Mouse (Mus musculus) heart, postnatal 25 days (tissue): ENCODE measurements around the gene Man2b2. TPM values are rescaled to one million over a fixed set of nuclear protein-coding genes. Genes with fewer than 3 reads are reported as not detected.
"Not testable (repeated sequence)": the region's sequence is repeated elsewhere in the genome, so short reads cannot be mapped to it uniquely, and the experiment has no call there.

Experiments used
- DNase-seq: peaks from one replicate; pipeline ENCODE4 v3.0.0; 2022; ENCODE audit warnings: low spot score
- intact Hi-C: fragments of 180-260 bp; cut with DNase I; formaldehyde crosslinking; loops from one replicate; pipeline ENCODE4 v1.15.1; 2025
- total RNA-seq, 2 experiments: library from RNA; stranded (reverse); gene quantifications; 2 replicates each; pipeline ENCODE4 v1.2.3; 2021

Man2b2 gene
- total RNA-seq, 2 experiments from 2014 or later: 14.3 to 14.6 TPM

GRCm38 (mm10) chr5:36839032-36839431 lies 8.6 kb upstream of the Man2b2 start:
- DNase-seq: no peak
- intact Hi-C loops: loop anchor here (5.0 kb wide), 1 partner anchor 163 kb away; no protein-coding TSS in a partner anchor

DNA sequence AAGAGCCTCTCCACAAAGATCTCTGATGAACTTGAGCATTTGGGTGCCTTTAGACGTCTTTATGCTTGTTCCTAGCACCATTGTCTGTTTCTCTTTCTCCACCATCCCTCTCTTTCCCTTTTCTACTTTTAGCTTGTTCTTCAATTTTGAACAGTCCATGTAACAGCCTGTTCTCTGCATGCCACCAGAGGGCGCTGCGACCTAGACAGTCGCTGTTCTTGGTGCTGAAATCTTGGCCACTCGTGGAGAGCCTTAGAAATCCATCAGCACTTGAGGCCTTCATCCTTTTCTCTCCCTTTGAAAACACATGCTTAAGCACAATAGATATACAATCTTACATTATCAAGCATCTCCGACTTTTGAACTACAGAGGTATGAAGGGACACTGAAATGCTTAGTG lies 5.5 kb upstream of the Man2b2 start:
- no peak for DNase-seq
- intact Hi-C loops: loop anchor here (2.0 to 5.0 kb wide), 2 partner anchors 87 to 166 kb away; no protein-coding TSS in a partner anchor

DNA sequence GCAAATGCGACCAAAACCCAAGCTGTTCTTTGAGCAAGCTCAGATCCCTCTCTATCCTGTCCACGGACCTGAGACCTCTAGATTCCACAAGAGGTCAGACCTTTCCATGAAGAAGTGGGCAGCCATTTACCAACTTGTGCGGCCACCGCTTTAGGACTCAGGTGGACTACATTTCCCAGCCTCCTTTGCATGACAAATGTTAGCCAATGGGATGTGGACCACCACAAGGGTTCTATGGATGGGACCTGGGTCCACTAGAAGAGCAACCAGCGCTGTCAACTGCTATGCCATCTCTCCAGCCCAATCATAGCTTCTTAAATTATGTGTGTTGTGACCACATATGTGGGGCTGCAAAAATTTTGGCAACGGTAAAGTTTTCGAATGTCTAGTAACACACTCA lies 819 bp upstream of the Man2b2 start:
- intact Hi-C loops: no loop called here
- DNase-seq: no peak

- intact Hi-C loops: no loop called here
- no peak for DNase-seq
These were observed 1.4 kb downstream of the Man2b2 start for GRCm38 (mm10) chr5:36829098-36829497.

- DNase-seq: no peak
- intact Hi-C loops: no loop called here
These were observed 7.5 kb downstream of the Man2b2 start for GRCm38 (mm10) chr5:36822907-36823306.

DNA sequence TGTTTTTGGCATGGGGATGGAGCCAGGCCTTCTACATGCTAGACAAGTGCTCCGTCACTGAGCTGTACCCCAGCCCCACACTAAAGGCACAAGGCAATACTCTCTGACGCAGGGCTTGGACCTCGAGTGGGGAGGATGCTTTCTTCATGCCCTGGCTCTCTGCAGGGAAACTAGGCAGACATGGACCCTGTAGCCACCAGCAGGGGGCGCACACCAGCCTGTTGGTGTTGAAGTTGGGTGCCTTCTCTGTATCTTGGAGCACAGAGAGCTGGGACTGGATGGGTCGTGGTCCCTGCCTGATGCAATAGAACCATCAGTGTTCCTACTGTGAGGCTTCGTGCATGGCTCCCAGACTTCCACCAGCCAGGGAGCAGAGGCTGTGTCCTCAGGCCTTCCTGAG lies 10.3 kb downstream of the Man2b2 start:
- no peak for DNase-seq
- intact Hi-C loops: no loop called here

DNA sequence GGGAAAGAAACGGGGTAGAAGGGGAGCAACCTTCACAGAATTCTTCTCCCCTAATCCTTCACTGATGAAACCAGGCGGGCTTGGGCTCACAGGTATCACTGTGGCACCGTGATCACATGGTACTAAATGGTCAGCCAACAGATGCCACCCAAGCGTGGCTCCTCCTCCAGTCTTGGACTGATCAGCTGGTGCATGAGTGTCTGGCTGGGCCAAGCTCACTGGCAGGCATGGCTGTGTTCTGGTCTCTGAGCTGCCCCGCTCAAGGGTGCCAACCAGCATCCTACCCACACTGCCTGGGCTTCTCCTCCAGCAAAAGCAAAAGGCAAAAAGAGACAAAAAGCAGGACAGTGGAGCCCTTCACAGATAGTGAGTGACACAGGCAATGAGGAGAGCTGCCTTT lies 10.7 kb downstream of the Man2b2 start:
- intact Hi-C loops: no loop called here
- no peak for DNase-seq

- intact Hi-C loops: no loop called here
These were observed 12.7 kb downstream of the Man2b2 start for GRCm38 (mm10) chr5:36817738-36818137.

GRCm38 (mm10) chr5:36814554-36814953 lies 15.9 kb downstream of the Man2b2 start:
- intact Hi-C loops: no loop called here
- no peak for DNase-seq

More at GRCm38 (mm10) chr5:36817738-36818137, 12.7 kb downstream of the Man2b2 start:
- DNase-seq: no peak

- intact Hi-C loops: no loop called here
- no peak for DNase-seq
These were observed 19.0 kb downstream of the Man2b2 start for GRCm38 (mm10) chr5:36811413-36811812.

DNA sequence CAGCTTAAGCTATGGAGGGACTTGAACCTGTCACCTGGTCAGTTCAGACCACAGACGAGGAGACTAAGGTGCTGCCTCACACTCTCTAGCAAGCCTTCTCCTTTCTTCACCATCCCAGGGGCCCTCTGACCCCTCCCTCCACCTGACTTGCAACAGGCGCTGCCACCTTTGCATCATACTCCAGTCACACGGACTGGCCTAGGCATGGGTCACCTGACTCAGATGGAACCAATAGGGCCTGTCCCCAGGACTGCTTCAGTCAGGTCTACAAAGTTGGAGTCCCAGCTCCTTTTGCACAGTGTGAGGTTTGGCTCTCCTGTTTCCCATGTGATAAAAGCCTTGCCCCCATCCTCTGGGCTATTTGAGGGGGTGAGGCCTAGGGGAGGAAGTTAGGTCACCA lies 19.8 kb downstream of the Man2b2 start:
- intact Hi-C loops: no loop called here
- DNase-seq: no peak

GRCm38 (mm10) chr5:36809123-36809522 lies 21.3 kb downstream of the Man2b2 start:
- DNase-seq: no peak
- intact Hi-C loops: no loop called here

GRCm38 (mm10) chr5:36807106-36807505 lies 23.3 kb downstream of the Man2b2 start:
- DNase-seq: no peak
- intact Hi-C loops: no loop called here

DNA sequence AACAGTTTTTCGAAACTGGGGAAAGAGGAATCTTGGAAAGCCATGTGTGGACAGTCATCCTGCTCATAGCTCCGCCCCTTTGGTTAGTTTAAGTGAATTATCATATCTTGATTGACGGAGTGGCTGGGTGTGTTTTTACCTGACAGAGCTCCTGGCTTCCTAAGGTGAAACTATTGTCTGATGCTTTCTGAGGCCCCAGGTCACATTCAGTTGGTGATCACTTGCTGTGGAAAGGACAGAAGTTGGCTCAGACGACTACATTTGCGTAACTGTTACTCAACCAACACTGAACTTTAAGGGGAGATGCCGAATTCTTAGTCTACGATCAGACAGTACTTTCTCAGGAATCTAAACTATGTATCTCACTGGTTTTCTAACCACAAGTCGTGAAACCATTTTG lies 33.2 kb downstream of the Man2b2 start:
- no peak for DNase-seq
- intact Hi-C loops: no loop called here

GRCm38 (mm10) chr5:36796296-36797014 lies 34.0 kb downstream of the Man2b2 start, which contains the start of gene Mrfap1:
Gene Mrfap1 (minus strand): TSS chr5:36796772.
- intact Hi-C loops: not testable (repeated sequence)
- peak; percentile 88 for DNase-seq

- peak; percentile 63 for DNase-seq
- intact Hi-C loops: not testable (repeated sequence)
These were observed 34.7 kb downstream of the Man2b2 start for GRCm38 (mm10) chr5:36795647-36796295.

DNA sequence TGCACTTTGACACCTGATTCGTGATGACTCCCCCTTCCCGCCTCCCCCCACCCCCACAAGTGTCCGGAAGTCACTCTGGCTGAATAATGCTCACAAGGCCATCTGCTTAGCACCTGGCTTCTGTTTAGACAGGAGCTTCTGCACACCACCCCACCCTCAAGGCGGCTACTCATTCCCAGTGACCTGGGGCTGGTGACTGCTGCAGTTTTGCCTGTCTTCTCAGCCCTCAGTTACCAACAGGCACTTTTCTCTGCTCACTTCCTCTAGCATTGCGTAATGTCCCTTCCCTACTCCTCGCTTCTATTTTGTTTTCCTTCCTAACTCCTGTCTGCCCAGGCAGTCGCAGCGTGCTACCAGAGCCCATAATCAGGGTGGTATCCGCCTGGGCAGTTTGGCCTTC lies 38.6 kb downstream of the Man2b2 start:
- intact Hi-C loops: loop anchor here (2.0 kb wide), 1 partner anchor 43 kb away; the partner anchor contains the start of gene Bloc1s4

GRCm38 (mm10) chr5:36786052-36786451 lies 44.4 kb downstream of the Man2b2 start:
- intact Hi-C loops: no loop called here
- no peak for DNase-seq

More for the DNA sequence above, 38.6 kb downstream of the Man2b2 start:
- DNase-seq: no peak

DNA sequence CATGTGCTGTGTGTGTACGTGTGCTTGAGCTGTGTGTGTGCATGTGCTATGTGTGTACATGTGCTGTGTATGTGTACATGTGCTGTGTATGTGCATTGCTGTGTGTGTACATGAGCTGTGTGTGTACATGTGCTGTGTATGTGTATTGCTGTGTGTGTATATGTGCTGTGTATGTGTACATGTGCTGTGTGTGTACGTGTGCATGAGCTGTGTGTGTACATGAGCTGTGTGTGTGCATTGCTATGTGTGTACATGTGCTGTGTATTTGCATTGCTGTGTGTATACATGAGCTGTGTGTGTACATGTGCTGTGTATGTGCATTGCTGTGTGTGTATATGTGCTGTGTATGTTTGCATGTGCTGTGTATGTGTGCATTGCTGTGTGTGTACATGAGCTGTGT lies 50.9 kb downstream of the Man2b2 start:
- intact Hi-C loops: no loop called here
- no peak for DNase-seq

DNA sequence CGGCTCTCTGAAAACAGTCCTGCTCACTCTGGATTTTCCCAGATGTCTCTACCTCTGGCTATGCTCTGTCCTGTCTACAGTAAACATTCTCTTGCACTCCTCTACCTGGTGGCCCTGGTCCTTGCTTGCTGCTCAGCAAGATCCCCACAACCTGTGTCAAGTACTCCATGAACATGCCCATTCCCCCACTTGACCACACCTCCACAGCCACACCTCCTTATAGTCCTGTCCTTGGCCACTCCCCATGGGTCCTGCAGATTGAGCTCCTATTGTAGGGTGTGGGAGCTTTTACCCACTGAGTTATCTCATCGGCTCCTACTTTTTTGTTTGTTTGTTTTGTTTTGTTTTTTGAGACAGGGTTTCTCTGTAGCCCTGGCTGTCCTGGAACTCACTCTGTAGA lies 51.6 kb downstream of the Man2b2 start:
- intact Hi-C loops: no loop called here
- DNase-seq: no peak

DNA sequence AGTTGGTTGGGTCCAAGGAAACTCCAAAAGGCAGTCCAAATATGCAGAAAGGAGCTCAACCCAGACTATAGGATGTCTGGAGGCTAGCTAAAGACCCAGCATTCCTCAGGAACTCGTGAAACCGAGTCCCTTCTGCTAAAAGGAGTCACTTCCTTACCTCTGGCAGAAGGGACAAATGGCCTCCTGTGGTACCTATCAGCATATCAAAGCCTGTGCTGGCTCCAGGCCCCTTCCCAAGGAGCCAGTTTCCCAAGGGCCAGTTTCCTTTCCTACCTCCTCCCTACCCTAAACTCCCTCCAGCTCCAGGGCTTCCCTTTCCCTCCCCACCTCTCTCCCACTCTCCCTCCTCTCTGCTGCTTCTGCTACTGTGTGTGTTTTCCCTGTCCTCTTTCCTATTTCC lies 53.3 kb downstream of the Man2b2 start:
- intact Hi-C loops: no loop called here
- no peak for DNase-seq
